Mouse (Mus musculus) G1E (cell line): ENCODE data around the gene Ltf. TPM values are rescaled to one million over a fixed set of nuclear protein-coding genes. Genes with fewer than 3 reads are reported as not detected.

Experiments used
- ATAC-seq: 2 replicates; pipeline ENCODE4 v1.8.0; 2016; ENCODE audit warnings: mild to moderate bottlenecking; ENCODE audit not compliant: insufficient number of reproducible peaks, poor library complexity, low FRiP score, severe bottlenecking; ENCODE audit errors: extremely low read depth
- DNase-seq: peaks from one replicate; pipeline ENCODE4 v3.0.0; 2012; ENCODE audit warnings: low spot score
- H3K27me3 ChIP-seq: 2 replicates; pipeline ENCODE4 v1.6.1; 2012; ENCODE audit warnings: mild to moderate bottlenecking, low read length, inconsistent platforms; ENCODE audit not compliant: insufficient read depth
- H3K36me3 ChIP-seq: replicated peaks from 2 replicates; pipeline ENCODE3; 2012; ENCODE audit warnings: mild to moderate bottlenecking, inconsistent platforms
- H3K4me1 ChIP-seq: 2 replicates; pipeline ENCODE4 v1.6.1; 2012; ENCODE audit warnings: low read depth, low read length, inconsistent platforms, mixed read lengths; ENCODE audit not compliant: insufficient read depth
- H3K4me3 ChIP-seq: 2 replicates; pipeline ENCODE4 v1.5.1; 2012; ENCODE audit warnings: low read depth, mild to moderate bottlenecking, inconsistent platforms, low read length, moderate library complexity, mixed read lengths
- H3K9me3 ChIP-seq: replicated peaks from 2 replicates; pipeline ENCODE4 v1.6.1; 2012; ENCODE audit warnings: inconsistent platforms
- CTCF ChIP-seq: IDR thresholded peaks from 2 replicates; pipeline ENCODE4 v1.5.1; 2012; ENCODE audit warnings: low read depth, low read length, inconsistent platforms, mixed read lengths
- GATA1 ChIP-seq: IDR thresholded peaks from 2 replicates; pipeline ENCODE4 v1.6.1; 2012; ENCODE audit warnings: borderline replicate concordance, low read length, inconsistent platforms, mixed read lengths
- GATA2 ChIP-seq: IDR thresholded peaks from 2 replicates; pipeline ENCODE4 v1.6.1; 2012; ENCODE audit warnings: low read depth, low read length, inconsistent platforms, borderline replicate concordance
- POLR2AphosphoS5 ChIP-seq: IDR thresholded peaks from 2 replicates; pipeline ENCODE4 v1.6.1; 2012; ENCODE audit warnings: low read depth, low read length, inconsistent platforms; ENCODE audit not compliant: insufficient replicate concordance
- TAL1 ChIP-seq: conservative IDR thresholded peaks from 2 replicates; pipeline ENCODE4 v1.6.1; 2012; ENCODE audit warnings: low read depth, low read length, inconsistent platforms, mixed read lengths
- polyA plus RNA-seq: library from polyadenylated mRNA; stranded (reverse); fragments of >175 nt; gene quantifications from 2 replicates; pipeline ENCODE4 v1.2.3, GENCODE M21; 2012
- total RNA-seq, 2 experiments: library from RNA; stranded (forward) in 1 of 2; stranded (reverse) in 1 of 2; fragments of 200-1000 nt in 1 of 2; fragments of >200 nt in 1 of 2; fragmentation: Nextera tagmentation in 1 of 2; gene quantifications; 2 replicates each; pipeline ENCODE4 v1.2.3; 2014 to 2017

Gene Ltf
- total RNA-seq (2014; fragmentation: Nextera tagmentation) (not detected in 2 replicates), total RNA-seq (2017) (0.16 TPM in 1 of 2 replicates, not detected in the other), polyA plus RNA-seq (not detected in 2 replicates)

- ATAC-seq = no peak
Measured at GRCm38 (mm10) chr9:111019022-111019421, at the start of gene Ltf. Gene Ltf, plus strand, starts transcription at chr9:111019271.

GRCm38 (mm10) chr9:110979411-110979810 is 39.7 kb upstream of the Ltf start:
- no peaks in the 10 kb centered on the region for H3K4me1 ChIP-seq
- H3K36me3 ChIP-seq = no peaks in the 10 kb centered on the region
- TF ChIP-seq GATA1 (no peak), TAL1 (no peak), GATA2 (no peak), CTCF (no peak), POLR2AphosphoS5 (no peak)
- H3K9me3 ChIP-seq = peaks cover 4% of the 10 kb centered on the region
- ATAC-seq = no peak
- DNase-seq = no peak
- H3K27me3 ChIP-seq = no peaks in the 10 kb centered on the region
- no peak overlapping the region for H3K4me3 ChIP-seq

More at GRCm38 (mm10) chr9:111019022-111019421, at the start of gene Ltf:
- no peaks in the 10 kb centered on the region for H3K9me3 ChIP-seq
- H3K4me1 ChIP-seq = 0 out of 2 replicates have a peak, but pooled peaks cover 3% of the 10 kb centered on the region
- no peak within 1 kb of the TSS for H3K4me3 ChIP-seq
- DNase-seq = no peak
- no peak for TF ChIP-seq GATA1
- TF ChIP-seq POLR2AphosphoS5 = no peak
- TF ChIP-seq TAL1 = no peak
- TF ChIP-seq CTCF = no peak
- H3K36me3 ChIP-seq = no peaks in the 10 kb centered on the region
- H3K27me3 ChIP-seq = peaks cover 14% of the 10 kb centered on the region

DNA sequence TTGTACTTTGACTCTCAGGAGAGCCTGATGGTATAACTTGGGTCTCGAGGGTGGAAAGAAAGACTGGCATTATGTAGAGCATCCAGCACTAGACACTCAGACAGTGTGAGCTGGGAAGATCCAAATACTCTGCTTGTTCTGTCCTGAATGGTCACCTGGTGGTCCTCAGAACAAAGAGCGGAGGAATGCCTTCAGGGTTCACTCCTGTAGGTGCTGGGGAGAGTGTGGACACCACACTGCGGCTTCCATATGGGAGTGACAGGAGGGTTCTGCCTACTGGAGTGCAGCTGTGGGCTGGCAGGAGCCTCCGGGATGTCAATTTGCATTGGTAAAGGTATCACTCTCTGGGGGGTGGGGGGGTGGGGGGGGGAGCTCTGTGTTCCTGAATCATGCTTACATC is 36.7 kb upstream of the Ltf start:
- no peak for TF ChIP-seq GATA2
- no peak for TF ChIP-seq GATA1
- no peak for TF ChIP-seq POLR2AphosphoS5
- TF ChIP-seq TAL1 = no peak
- no peak for DNase-seq
- no peaks in the 10 kb centered on the region for H3K36me3 ChIP-seq
- peaks cover 21% of the 10 kb centered on the region for H3K9me3 ChIP-seq
- H3K4me1 ChIP-seq = no peaks in the 10 kb centered on the region
- no peaks in the 10 kb centered on the region for H3K27me3 ChIP-seq
- no peak overlapping the region for H3K4me3 ChIP-seq
- ATAC-seq = no peak

DNA sequence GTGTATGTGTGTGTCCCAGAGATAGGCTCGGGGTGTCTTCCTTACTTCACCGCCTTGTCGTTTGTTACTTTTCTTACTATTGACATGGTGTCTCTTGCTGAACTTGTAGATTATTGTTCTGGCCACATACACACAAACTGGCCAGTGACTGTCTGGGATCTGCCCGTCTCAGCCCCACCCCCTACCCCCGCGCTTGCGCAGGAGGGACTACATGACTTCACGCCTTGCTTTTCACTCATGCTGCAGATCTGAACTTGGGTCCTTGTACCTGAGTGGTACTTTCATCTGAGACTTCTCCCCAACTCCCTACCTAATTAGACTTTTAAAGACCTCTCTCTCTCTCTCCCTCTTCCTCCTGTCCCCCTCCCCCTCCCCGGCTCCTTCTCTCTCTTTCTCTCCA is 35.0 kb upstream of the Ltf start:
- no peak for DNase-seq
- Histone ChIP-seq H3K4me1 (no peaks in the 10 kb centered on the region), H3K27me3 (peaks cover under 1% of the 10 kb centered on the region; the same call in 1 of the 2 replicates), H3K36me3 (no peaks in the 10 kb centered on the region), H3K9me3 (peaks cover 21% of the 10 kb centered on the region), H3K4me3 (no peak overlapping the region)
- no peak for ATAC-seq
- TF ChIP-seq GATA2 (no peak), GATA1 (no peak), POLR2AphosphoS5 (no peak), CTCF (no peak), TAL1 (no peak)

GRCm38 (mm10) chr9:110985541-110985940 is 33.5 kb upstream of the Ltf start:
- H3K27me3 ChIP-seq = peaks cover 4% of the 10 kb centered on the region; the same call in 1 of the 2 replicates
- ATAC-seq (no peak), DNase-seq (no peak)
- TF ChIP-seq TAL1 (no peak), GATA1 (no peak), POLR2AphosphoS5 (no peak), CTCF (no peak), GATA2 (no peak)
- H3K4me3 ChIP-seq = no peak overlapping the region
- no peaks in the 10 kb centered on the region for H3K36me3 ChIP-seq
- no peaks in the 10 kb centered on the region for H3K4me1 ChIP-seq
- H3K9me3 ChIP-seq = peaks cover 21% of the 10 kb centered on the region

DNA sequence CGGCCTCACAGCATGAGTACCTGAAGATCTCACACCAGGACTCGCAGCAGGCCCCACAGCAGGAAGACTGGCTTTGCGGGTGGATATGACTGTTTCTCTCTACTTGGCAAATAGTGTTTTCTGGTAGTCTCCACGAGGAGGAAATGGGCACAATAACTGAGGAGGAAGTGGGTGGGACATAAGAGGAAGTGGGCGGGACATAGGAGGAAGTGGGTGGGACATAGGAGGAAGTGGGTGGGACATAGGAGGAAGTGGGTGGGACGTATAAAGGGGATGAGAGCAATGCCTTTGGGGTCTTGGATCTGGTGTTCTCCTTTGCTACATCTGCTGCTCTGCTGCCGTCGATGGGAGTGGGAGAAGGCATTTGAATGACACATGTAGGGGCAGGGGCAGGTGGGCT is 33.1 kb upstream of the Ltf start:
- H3K27me3 ChIP-seq = peaks cover 4% of the 10 kb centered on the region; the same call in 1 of the 2 replicates
- ATAC-seq (no peak), DNase-seq (no peak)
- no peak for TF ChIP-seq GATA2
- H3K4me1 ChIP-seq = no peaks in the 10 kb centered on the region
- peaks cover 21% of the 10 kb centered on the region for H3K9me3 ChIP-seq
- no peaks in the 10 kb centered on the region for H3K36me3 ChIP-seq
- no peak overlapping the region for H3K4me3 ChIP-seq

DNA sequence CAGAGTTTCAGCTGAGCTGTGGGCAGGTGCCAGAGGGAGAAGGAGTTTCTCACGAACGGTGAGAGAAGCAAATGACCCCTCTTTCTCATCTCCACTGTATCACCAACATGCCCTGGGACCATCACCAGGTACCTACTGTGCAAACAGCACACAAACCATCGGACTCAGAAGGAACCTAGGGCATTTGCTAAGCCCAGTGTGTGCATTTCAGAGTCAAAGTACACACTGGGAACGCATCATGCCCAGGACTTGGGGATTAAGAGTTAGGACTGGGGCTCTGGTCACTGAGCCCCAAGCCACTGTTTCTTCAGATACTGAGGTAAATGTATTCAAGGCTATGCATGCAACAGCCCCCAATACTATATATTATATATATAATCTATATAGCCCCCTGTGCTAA is 31.7 kb upstream of the Ltf start:
- no peak for ATAC-seq
- H3K9me3 ChIP-seq = peaks cover 21% of the 10 kb centered on the region
- no peak for DNase-seq
- H3K27me3 ChIP-seq = peaks cover 7% of the 10 kb centered on the region
- no peaks in the 10 kb centered on the region for H3K4me1 ChIP-seq
- TF ChIP-seq TAL1 = no peak
- no peak for TF ChIP-seq GATA1
- TF ChIP-seq GATA2 = no peak
- TF ChIP-seq POLR2AphosphoS5 = no peak
- no peak for TF ChIP-seq CTCF
- no peak overlapping the region for H3K4me3 ChIP-seq
- no peaks in the 10 kb centered on the region for H3K36me3 ChIP-seq
